Mouse (Mus musculus): ENCODE measurements around the gene Mpdz. TPM values are rescaled to one million over a fixed set of nuclear protein-coding genes. Genes with fewer than 3 reads are reported as not detected.

Mpdz gene
- total and polyA plus RNA-seq, 3 experiments, result not detected

DNA sequence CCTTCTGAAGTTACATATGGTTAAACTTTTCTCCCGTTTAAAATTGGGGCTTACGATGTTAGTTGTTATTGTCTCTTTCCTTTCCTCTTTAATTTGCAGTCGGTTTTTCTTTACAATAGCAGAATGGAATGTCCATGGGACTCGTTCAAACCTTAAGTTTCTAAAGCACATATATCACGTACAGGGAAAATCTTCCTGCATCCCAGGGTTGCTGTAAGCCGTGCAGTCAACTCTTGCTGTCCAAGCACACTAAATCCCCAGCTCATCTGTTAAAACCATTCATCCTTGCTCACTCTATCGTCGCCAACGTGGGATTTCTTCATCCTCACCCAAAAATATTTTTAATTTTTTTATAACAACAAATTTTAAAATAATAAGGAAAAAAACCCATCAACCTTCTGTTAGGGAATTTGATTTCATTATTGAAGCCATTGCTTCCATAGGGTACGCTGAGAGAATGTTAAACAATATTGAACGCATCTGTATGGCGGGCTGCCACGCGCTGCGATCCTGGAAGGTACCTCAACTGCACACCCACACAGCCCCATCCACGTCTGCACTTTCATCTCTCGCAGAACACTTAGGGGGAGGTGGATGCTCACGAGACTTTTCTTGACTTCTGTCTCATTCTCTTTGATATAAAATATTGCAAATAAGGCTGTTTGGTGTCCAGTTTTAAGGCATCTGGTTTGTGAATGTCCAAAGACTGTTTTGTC lies 41.4 kb upstream of the Mpdz start:
- Histone ChIP-seq H3K9ac (ENCODE audit: control insufficient read depth, low read depth, low read length, poor library complexity, severe bottlenecking) (no peak overlapping the region), H3K79me2 (ENCODE audit: control insufficient read depth, insufficient read depth, low read length, poor library complexity) (no peaks in the 10 kb centered on the region), H3K36me3 (ENCODE audit: control insufficient read depth in 1 of 2, insufficient read depth in 2 of 2, low read length in 2 of 2) (no peaks in the 10 kb centered on the region), H3K4me3 (ENCODE audit: control insufficient read depth in 1 of 2, insufficient read depth in 1 of 2, low read depth in 2 of 2, low read length in 2 of 2) (no peak overlapping the region), H3K27ac (ENCODE audit: control insufficient read depth, low read depth, low read length) (no peak overlapping the region), H3K9me3 (replicated peaks; ENCODE audit: insufficient read depth, low read length) (no peaks in the 10 kb centered on the region), H3K27me3 (ENCODE audit: control insufficient read depth in 1 of 2, insufficient read depth in 2 of 2, low read length in 2 of 2) (no peaks in the 10 kb centered on the region), H3K4me1 (ENCODE audit: control insufficient read depth in 1 of 2, insufficient read depth in 2 of 2, low read length in 2 of 2) (no peaks in the 10 kb centered on the region)
- no peak for TF ChIP-seq ZKSCAN1 (IDR thresholded peaks at IDR 0.05; ENCODE audit: low read depth, low read length)
- TF ChIP-seq USF2 (IDR thresholded peaks at IDR 0.05; ENCODE audit: borderline replicate concordance in 1 of 2, insufficient read depth in 1 of 2, low read depth in 1 of 2, low read length in 2 of 2), result no peak
- no peak for TF ChIP-seq GATA1 (IDR thresholded peaks at IDR 0.05; ENCODE audit: low read depth, low read length)
- TF ChIP-seq MXI1 (IDR thresholded peaks at IDR 0.05; ENCODE audit: low read depth, low read length), result no peak
- TF ChIP-seq MYC (IDR thresholded peaks at IDR 0.05; ENCODE audit: low read depth, low read length), result no peak
- TF ChIP-seq TCF12 (IDR thresholded peaks at IDR 0.05; ENCODE audit: low read depth, low read length), result no peak
- TF ChIP-seq MAFK (IDR thresholded peaks at IDR 0.05; ENCODE audit: borderline replicate concordance, low read depth, low read length), result no peak
- TF ChIP-seq MAX (IDR thresholded peaks at IDR 0.05; ENCODE audit: low read length), result no peak
- TF ChIP-seq TAL1 (IDR thresholded peaks at IDR 0.05; ENCODE audit: low read length), result no peak
- TF ChIP-seq TBP (IDR thresholded peaks at IDR 0.05; ENCODE audit: low read depth, low read length), result no peak
- no peak for TF ChIP-seq HCFC1 (IDR thresholded peaks at IDR 0.05; ENCODE audit: low read depth, low read length)
- TF ChIP-seq ZNF384 (IDR thresholded peaks at IDR 0.05; ENCODE audit: low read depth, low read length), result no peak
- TF ChIP-seq SIN3A (IDR thresholded peaks at IDR 0.05; ENCODE audit: low read length), result no peak
- TF ChIP-seq NRF1 (IDR thresholded peaks at IDR 0.05; ENCODE audit: insufficient read depth, low read depth, low read length, poor library complexity, severe bottlenecking), result no peak
- TF ChIP-seq POLR2A (IDR thresholded peaks at IDR 0.05; ENCODE audit: control insufficient read depth in 1 of 2, insufficient read depth in 1 of 2, low read depth in 1 of 2, low read length in 2 of 2, poor library complexity in 1 of 2), result no peak
- no peak for TF ChIP-seq SMC3 (IDR thresholded peaks at IDR 0.05; ENCODE audit: low read depth, low read length)
- DNase-seq (ENCODE audit: low read depth, low spot score), result no peak

DNA sequence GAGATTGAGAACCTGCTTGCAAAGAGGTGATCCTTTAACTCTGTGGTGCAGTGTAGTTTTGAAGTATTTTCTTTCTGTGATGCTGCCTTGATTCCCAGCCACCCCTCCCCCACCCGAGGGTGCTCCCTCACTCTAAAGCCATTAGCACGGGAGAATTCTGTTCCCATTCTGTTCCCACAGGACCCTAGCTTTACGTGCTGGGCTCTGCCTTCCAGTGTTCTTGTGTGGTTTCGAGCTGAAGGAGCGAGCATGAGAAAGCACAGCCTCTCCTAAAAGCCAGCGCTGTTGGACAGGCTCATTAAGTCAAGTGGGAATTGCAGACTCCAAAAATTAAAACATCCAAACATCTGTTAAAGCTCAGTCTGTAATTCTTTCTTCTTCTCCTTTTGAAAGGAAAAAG lies 40.5 kb upstream of the Mpdz start:
- DNase-seq (ENCODE audit: low read depth, low spot score), result no peak

More for the DNA sequence above, 40.5 kb upstream of the Mpdz start:
- Histone ChIP-seq H3K9ac (ENCODE audit: control insufficient read depth, low read depth, low read length, poor library complexity, severe bottlenecking) (no peak overlapping the region), H3K4me1 (ENCODE audit: control insufficient read depth in 1 of 2, insufficient read depth in 2 of 2, low read length in 2 of 2) (no peaks in the 10 kb centered on the region), H3K9me3 (replicated peaks; ENCODE audit: insufficient read depth, low read length) (no peaks in the 10 kb centered on the region), H3K4me3 (ENCODE audit: control insufficient read depth in 1 of 2, insufficient read depth in 1 of 2, low read depth in 2 of 2, low read length in 2 of 2) (no peak overlapping the region), H3K79me2 (ENCODE audit: control insufficient read depth, insufficient read depth, low read length, poor library complexity) (no peaks in the 10 kb centered on the region), H3K27me3 (ENCODE audit: control insufficient read depth in 1 of 2, insufficient read depth in 2 of 2, low read length in 2 of 2) (no peaks in the 10 kb centered on the region), H3K27ac (ENCODE audit: control insufficient read depth, low read depth, low read length) (no peak overlapping the region), H3K36me3 (ENCODE audit: control insufficient read depth in 1 of 2, insufficient read depth in 2 of 2, low read length in 2 of 2) (no peaks in the 10 kb centered on the region)
- no peak for TF ChIP-seq GABPA (IDR thresholded peaks at IDR 0.05; ENCODE audit: low read depth, low read length)
- no peak for TF ChIP-seq TAL1 (IDR thresholded peaks at IDR 0.05; ENCODE audit: low read length)
- no peak for TF ChIP-seq MEF2A (IDR thresholded peaks at IDR 0.05; ENCODE audit: extremely low read depth, insufficient replicate concordance, low read depth, low read length, poor library complexity, severe bottlenecking)
- no peak for TF ChIP-seq MYC (IDR thresholded peaks at IDR 0.05; ENCODE audit: low read depth, low read length)
- no peak for TF ChIP-seq USF2 (IDR thresholded peaks at IDR 0.05; ENCODE audit: borderline replicate concordance in 1 of 2, insufficient read depth in 1 of 2, low read depth in 1 of 2, low read length in 2 of 2)
- no peak for TF ChIP-seq KAT2A (conservative IDR thresholded peaks at IDR 0.05; ENCODE audit: low read depth, low read length)
- TF ChIP-seq HCFC1 (IDR thresholded peaks at IDR 0.05; ENCODE audit: low read depth, low read length), result no peak
- no peak for TF ChIP-seq CTCF (IDR thresholded peaks at IDR 0.05 in 2 of 3, conservative IDR thresholded peaks at IDR 0.05 in 1 of 3; ENCODE audit: control insufficient read depth in 1 of 3, insufficient read depth in 1 of 3, low read depth in 2 of 3, low read length in 3 of 3, poor library complexity in 1 of 3, severe bottlenecking in 1 of 3)
- TF ChIP-seq SMC3 (IDR thresholded peaks at IDR 0.05; ENCODE audit: low read depth, low read length), result no peak
- TF ChIP-seq E2F4 (IDR thresholded peaks at IDR 0.05; ENCODE audit: borderline replicate concordance, low read depth, low read length), result no peak
- no peak for TF ChIP-seq MAZ (IDR thresholded peaks at IDR 0.05; ENCODE audit: low read depth, low read length)
- TF ChIP-seq GATA1 (IDR thresholded peaks at IDR 0.05; ENCODE audit: low read depth, low read length), result no peak
- no peak for TF ChIP-seq NELFE (IDR thresholded peaks at IDR 0.05; ENCODE audit: low read depth, low read length)
- TF ChIP-seq POLR2AphosphoS5 (IDR thresholded peaks at IDR 0.05; ENCODE audit: borderline replicate concordance, low read depth, low read length), result no peak
- TF ChIP-seq UBTF (IDR thresholded peaks at IDR 0.05; ENCODE audit: borderline replicate concordance, insufficient read depth, low read depth, low read length), result no peak
- no peak for TF ChIP-seq ELF1 (IDR thresholded peaks at IDR 0.05; ENCODE audit: low read depth, low read length)
- no peak for TF ChIP-seq USF1 (IDR thresholded peaks at IDR 0.05; ENCODE audit: low read depth, low read length)
- TF ChIP-seq TBP (IDR thresholded peaks at IDR 0.05; ENCODE audit: low read depth, low read length), result no peak
- TF ChIP-seq ETS1 (IDR thresholded peaks at IDR 0.05; ENCODE audit: low read depth, low read length), result no peak

Measured in MEL (cell line).